ENCODE assay signal across 8 mouse cellular contexts in genomic region chr15:77799491-77800474, GRCm38 (mm10). TPM values are rescaled to one million over a fixed set of nuclear protein-coding genes. Genes with fewer than 3 reads are reported as not detected.
DNase-seq lines count a peak whose midpoint lies in the region; ATAC-seq and TF ChIP-seq lines count a peak whose summit lies in the region.

No protein-coding gene starts in this region.

- peaks cover 43% of the 10 kb centered on the region for H3K36me3 ChIP-seq in lung, postnatal 0 days (ENCODE audit: insufficient read depth, low read length)
- H3K36me3 ChIP-seq in embryonic facial prominence, embryonic 11.5 days (replicated peaks; ENCODE audit: control insufficient read depth, insufficient read depth, low read depth, low read length) = no peaks in the 10 kb centered on the region; the same call in 1 of the 2 replicates
- peaks cover 73% of the 10 kb centered on the region for H3K36me3 ChIP-seq in intestine, postnatal 0 days (ENCODE audit: control insufficient read depth, insufficient read depth)
- peaks cover 32% of the 10 kb centered on the region for H3K36me3 ChIP-seq in stomach, postnatal 0 days (ENCODE audit: control insufficient read depth, insufficient read depth, low read length)

- peaks cover 45% of the 10 kb centered on the region for H3K4me1 ChIP-seq in lung, postnatal 0 days (ENCODE audit: insufficient read depth, low read depth, low read length)
- H3K4me1 ChIP-seq in embryonic facial prominence, embryonic 11.5 days (ENCODE audit: control insufficient read depth, insufficient read depth, low read length) = peaks cover 12% of the 10 kb centered on the region
- peaks cover 17% of the 10 kb centered on the region for H3K4me1 ChIP-seq in intestine, postnatal 0 days (replicated peaks; ENCODE audit: control insufficient read depth, insufficient read depth, low read length)
- H3K4me1 ChIP-seq in stomach, postnatal 0 days (replicated peaks; ENCODE audit: control insufficient read depth, insufficient read depth) = peaks cover 28% of the 10 kb centered on the region

- peak; percentile 76 for DNase-seq in lung, postnatal 0 days (ENCODE audit: low spot score)
- no peak for DNase-seq in lung, postnatal 36 days
- no peak for DNase-seq in embryonic facial prominence, embryonic 11.5 days (ENCODE audit: low spot score)
- no peak for DNase-seq in stomach, postnatal 0 days (ENCODE audit: low spot score)
- DNase-seq in urinary bladder, postnatal 14 days (ENCODE audit: low spot score) = no peak
- no peak for DNase-seq in layer of hippocampus, adult 8-10 months (ENCODE audit: low spot score in 2 of 2)
- no peak for DNase-seq in cerebellum, adult 11-12 months

- 70% methylated on average over 8 of the region's 8 CpGs for WGBS in lung, postnatal 0 days
- 79% methylated on average over 8 of the region's 8 CpGs for WGBS in embryonic facial prominence, embryonic 11.5 days
- 67% methylated on average over 8 of the region's 8 CpGs for WGBS in intestine, postnatal 0 days
- WGBS in stomach, postnatal 0 days = 60% methylated on average over 8 of the region's 8 CpGs

- no peaks in the 10 kb centered on the region for H3K9me3 ChIP-seq in lung, postnatal 0 days (ENCODE audit: low read length)
- no peaks in the 10 kb centered on the region for H3K9me3 ChIP-seq in embryonic facial prominence, embryonic 11.5 days (replicated peaks; ENCODE audit: control insufficient read depth, low read length)
- H3K9me3 ChIP-seq in intestine, postnatal 0 days (ENCODE audit: control insufficient read depth) = no peaks in the 10 kb centered on the region
- no peaks in the 10 kb centered on the region for H3K9me3 ChIP-seq in stomach, postnatal 0 days (ENCODE audit: control insufficient read depth, low read length)

- TF ChIP-seq CTCF in lung, postnatal 0 days (IDR thresholded peaks at IDR 0.05) = no peak
- TF ChIP-seq CTCF in intestine, postnatal 0 days (IDR thresholded peaks at IDR 0.05; ENCODE audit: low read depth) = no peak
- no peak for TF ChIP-seq CTCF in stomach, postnatal 0 days (IDR thresholded peaks at IDR 0.05; ENCODE audit: low read depth)

- ATAC-seq in lung, postnatal 0 days = peak; percentile 27
- ATAC-seq in embryonic facial prominence, embryonic 11.5 days (replicated peaks; ENCODE audit: insufficient number of reproducible peaks, low FRiP score, low TSS enrichment, low read depth) = no peak
- ATAC-seq in intestine, postnatal 0 days = no peak; the same call in 1 of the 2 replicates
- ATAC-seq in stomach, postnatal 0 days (ENCODE audit: low FRiP score, low TSS enrichment) = no peak

- no peaks in the 10 kb centered on the region for H3K27me3 ChIP-seq in lung, postnatal 0 days (replicated peaks; ENCODE audit: insufficient read depth, low read length)
- no peaks in the 10 kb centered on the region for H3K27me3 ChIP-seq in embryonic facial prominence, embryonic 11.5 days (ENCODE audit: control insufficient read depth, insufficient read depth, low read length)
- no peaks in the 10 kb centered on the region for H3K27me3 ChIP-seq in intestine, postnatal 0 days (replicated peaks; ENCODE audit: control insufficient read depth, insufficient read depth, low read length)
- no peaks in the 10 kb centered on the region for H3K27me3 ChIP-seq in stomach, postnatal 0 days (ENCODE audit: control insufficient read depth, insufficient read depth, low read length)

- peak overlapping the region; percentile 91 for H3K27ac ChIP-seq in lung, postnatal 0 days (ENCODE audit: low read length)
- H3K27ac ChIP-seq in embryonic facial prominence, embryonic 11.5 days (replicated peaks; ENCODE audit: low read depth, low read length) = peak overlapping the region; percentile 91
- peak overlapping the region; percentile 78 for H3K27ac ChIP-seq in intestine, postnatal 0 days (ENCODE audit: low read depth, low read length)
- H3K27ac ChIP-seq in stomach, postnatal 0 days (replicated peaks) = peak overlapping the region; percentile 97

- TF ChIP-seq EP300 in lung, postnatal 0 days (IDR thresholded peaks at IDR 0.05) = no peak
- TF ChIP-seq EP300 in stomach, postnatal 0 days (optimal IDR thresholded peaks at IDR 0.05) = no peak

- H3K9ac ChIP-seq in lung, postnatal 0 days (replicated peaks; ENCODE audit: low read depth) = no peak overlapping the region
- H3K9ac ChIP-seq in embryonic facial prominence, embryonic 11.5 days (replicated peaks; ENCODE audit: low read length) = peak overlapping the region; percentile 28; the same call in 1 of the 2 replicates
- H3K9ac ChIP-seq in intestine, postnatal 0 days (ENCODE audit: low read depth, low read length) = no peak overlapping the region
- peak overlapping the region; percentile 48 for H3K9ac ChIP-seq in stomach, postnatal 0 days (ENCODE audit: low read length)

- H3K4me2 ChIP-seq in lung, postnatal 0 days (replicated peaks; ENCODE audit: low read depth, low read length) = 0 out of 2 replicates have a peak overlapping the region, but pooled peaks have one; percentile 3
- H3K4me2 ChIP-seq in embryonic facial prominence, embryonic 11.5 days (ENCODE audit: low read depth, low read length) = no peak overlapping the region
- no peak overlapping the region for H3K4me2 ChIP-seq in intestine, postnatal 0 days (replicated peaks; ENCODE audit: low read depth)
- H3K4me2 ChIP-seq in stomach, postnatal 0 days (replicated peaks; ENCODE audit: low read depth) = no peak overlapping the region; the same call in 1 of the 2 replicates

- no peak overlapping the region for H3K4me3 ChIP-seq in lung, postnatal 0 days (ENCODE audit: low read depth, low read length)
- H3K4me3 ChIP-seq in embryonic facial prominence, embryonic 11.5 days (ENCODE audit: low read depth, low read length) = no peak overlapping the region
- H3K4me3 ChIP-seq in intestine, postnatal 0 days (ENCODE audit: low read depth, low read length) = no peak overlapping the region
- no peak overlapping the region for H3K4me3 ChIP-seq in stomach, postnatal 0 days (ENCODE audit: low read depth, low read length)

RNA-seq across cellular contexts. Expression of gene Myh9, which starts 42.2 kb away (rescaled TPM):
- polyA plus RNA-seq in lung, postnatal 0 days (2015; fragmentation: Nextera tagmentation; extraction: Ambion mirVana) = 59.3 and 67.3 TPM in 2 replicates
- 23.4 and 25.1 TPM in 2 replicates for polyA plus RNA-seq in embryonic facial prominence, embryonic 11.5 days (2014; fragmentation: Nextera tagmentation; extraction: Ambion mirVana)
- 25.7 and 27.7 TPM in 2 replicates for polyA plus RNA-seq in intestine, postnatal 0 days (2015; fragmentation: Nextera tagmentation; extraction: Ambion mirVana)
- polyA plus RNA-seq in stomach, postnatal 0 days (2015; fragmentation: Nextera tagmentation; extraction: Ambion mirVana) = 27.9 and 32.9 TPM in 2 replicates
- 100 to 1,000 TPM in 3 of 4 experiments, 10 to 100 TPM in 1; 89.0 to 116 (median 104) TPM for total RNA-seq in layer of hippocampus, adult 8-10 months (2022)

RNA-seq across cellular contexts. Expression of gene Apol8, which starts 43.0 kb away (rescaled TPM):
- polyA plus RNA-seq in lung, postnatal 0 days (2015; fragmentation: Nextera tagmentation; extraction: Ambion mirVana) = 0.06 and 0.26 TPM in 2 replicates
- polyA plus RNA-seq in embryonic facial prominence, embryonic 11.5 days (2014; fragmentation: Nextera tagmentation; extraction: Ambion mirVana) = 0.29 TPM in 1 of 2 replicates, not detected in the other
- polyA plus RNA-seq in intestine, postnatal 0 days (2015; fragmentation: Nextera tagmentation; extraction: Ambion mirVana) = not detected in 2 replicates
- 0.05 and 0.10 TPM in 2 replicates for polyA plus RNA-seq in stomach, postnatal 0 days (2015; fragmentation: Nextera tagmentation; extraction: Ambion mirVana)
- 10 to 100 TPM in 2 of 4 experiments, 1 to 10 TPM in 2; 6.3 to 14.1 (median 9.1) TPM for total RNA-seq in layer of hippocampus, adult 8-10 months (2022)

Comparison
In these comparisons a context has a peak if more than half of its experiments do, and no peak if none do; other contexts are left out.
1. H3K9ac ChIP-seq: peak in embryonic facial prominence, embryonic 11.5 days (single experiment) and stomach, postnatal 0 days (single experiment); none in lung, postnatal 0 days (single experiment) and intestine, postnatal 0 days (single experiment).
2. Peak in every context shown above with its lines, with median percentiles within 50 percentile points of each other: H3K27ac ChIP-seq.